Mouse (Mus musculus) CH12.LX (cell line): Measurements from ENCODE around the gene Eif4g2.

Experiments used
- KAT2A ChIP-seq: IDR thresholded peaks from 2 replicates; pipeline ENCODE4 v1.6.1; 2012; ENCODE audit warnings: low read length, improper control_type of control experiment, inconsistent platforms; ENCODE audit not compliant: insufficient replicate concordance
- MAZ ChIP-seq: IDR thresholded peaks from 2 replicates; pipeline ENCODE4 v1.6.1; 2012; ENCODE audit warnings: low read depth, mild to moderate bottlenecking, inconsistent platforms, low read length, improper control_type of control experiment, moderate library complexity
- POLR2A ChIP-seq: IDR thresholded peaks from 2 replicates; pipeline ENCODE4 v1.6.1; 2011; ENCODE audit warnings: low read depth, mild to moderate bottlenecking, improper control_type of control experiment, low read length
- POLR2AphosphoS2 ChIP-seq: IDR thresholded peaks from 2 replicates; pipeline ENCODE4 v1.6.1; 2011; ENCODE audit warnings: low read depth, low read length, improper control_type of control experiment
- RAD21 ChIP-seq: IDR thresholded peaks from 2 replicates; pipeline ENCODE4 v1.6.1; 2011; ENCODE audit warnings: low read depth, mild to moderate bottlenecking, low read length, improper control_type of control experiment, moderate library complexity
- SMC3 ChIP-seq: IDR thresholded peaks from 2 replicates; pipeline ENCODE4 v1.6.1; 2011; ENCODE audit warnings: low read depth, low read length, improper control_type of control experiment
- ZMIZ1 ChIP-seq: IDR thresholded peaks from 2 replicates; pipeline ENCODE4 v1.6.1; 2012; ENCODE audit warnings: low read depth, mild to moderate bottlenecking, inconsistent platforms, low read length, improper control_type of control experiment
- ZNF384 ChIP-seq: IDR thresholded peaks from 2 replicates; pipeline ENCODE4 v1.6.1; 2012; ENCODE audit warnings: low read depth, low read length, improper control_type of control experiment, inconsistent platforms

DNA sequence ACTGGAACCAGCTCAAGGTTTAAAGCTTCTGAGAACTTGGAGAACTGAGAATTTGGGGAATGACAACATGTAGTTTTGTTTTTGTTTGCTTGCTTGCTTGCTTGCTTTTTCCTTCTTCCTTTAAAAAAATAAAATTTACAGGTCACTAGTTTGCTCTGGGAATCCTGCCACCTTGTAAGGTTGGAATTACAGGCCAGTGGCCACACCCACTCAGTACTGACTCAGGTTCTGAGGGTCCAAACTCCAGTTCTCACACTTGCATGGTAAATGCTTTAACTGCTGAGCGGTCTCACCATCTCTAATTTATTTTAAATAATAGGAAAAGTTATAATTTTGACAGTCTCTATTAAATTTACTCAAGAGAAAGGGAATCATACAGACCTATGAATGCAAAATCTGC is 15.4 kb upstream of the Eif4g2 start:
- TF ChIP-seq SMC3 (no peak), MAZ (no peak), POLR2A (no peak), ZMIZ1 (no peak), RAD21 (no peak), POLR2AphosphoS2 (no peak), KAT2A (no peak), ZNF384 (no peak)
